Mouse (Mus musculus) liver, embryonic 14.5 days (tissue): ENCODE results near the gene Tmem94.

Experiments used
- CTCF ChIP-seq: IDR thresholded peaks from 2 replicates; pipeline ENCODE4 v1.5.1; 2016; ENCODE audit warnings: antibody characterized with exemption, low read depth, control low read depth
- EP300 ChIP-seq: IDR thresholded peaks from 2 replicates; pipeline ENCODE4 v1.6.1; 2016; ENCODE audit warnings: antibody characterized with exemption, low read depth

DNA sequence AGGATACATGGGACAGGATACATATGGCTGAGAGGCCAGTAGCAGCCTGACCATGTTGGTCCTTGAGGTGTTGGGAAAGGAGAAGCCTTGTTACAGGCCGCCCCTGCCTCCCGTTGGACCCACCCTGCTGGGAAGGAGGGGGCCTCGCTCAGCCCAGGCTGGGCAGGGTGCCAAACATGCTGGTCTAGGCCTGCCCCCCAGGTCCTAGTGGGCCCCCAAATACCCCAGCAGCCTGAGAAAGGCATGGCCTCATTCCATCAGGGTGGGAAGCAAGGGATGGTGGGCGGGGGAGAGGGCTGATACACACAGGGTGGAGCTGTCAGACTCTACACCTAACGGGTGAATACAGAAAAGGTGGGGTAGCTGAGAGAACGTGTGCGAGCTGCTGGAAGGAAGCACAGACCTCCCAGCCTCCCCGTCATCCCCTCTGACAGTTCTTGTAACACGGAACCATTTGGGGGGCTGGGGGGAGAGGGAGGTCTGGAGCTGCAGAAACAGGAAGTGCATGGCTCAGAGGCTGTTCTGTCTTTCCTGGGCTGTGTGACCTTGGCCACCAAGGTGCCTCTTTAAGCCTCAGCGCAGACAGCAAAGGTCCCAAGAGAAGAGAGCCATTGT lies 43.6 kb downstream of the Tmem94 start:
- TF ChIP-seq CTCF (peak; percentile 7; the same call in 1 of the 2 replicates), EP300 (no peak)
